Mouse (Mus musculus) kidney, adult 8-10 months (tissue): ENCODE measurements around the gene Nup107.
A peak's percentile ranks its signal among the peaks of the same experiment; 100 is the strongest.

Source experiments
- DNase-seq, 2 experiments: peaks; one replicate each; pipeline ENCODE4 v3.0.0; 2022

Nup107 gene

GRCm38 (mm10) chr10:117801886-117802285, 9.4 kb upstream of the Nup107 start:
- no peak for DNase-seq

GRCm38 (mm10) chr10:117799806-117800205, 7.3 kb upstream of the Nup107 start:
- no peak for DNase-seq

- peak; percentile 28 to 46 for DNase-seq
These were observed 6.0 kb upstream of the Nup107 start for GRCm38 (mm10) chr10:117798436-117799035.

- no peak for DNase-seq
These were observed 5.2 kb upstream of the Nup107 start for GRCm38 (mm10) chr10:117797684-117798083.

- DNase-seq: no peak
These were observed 4.6 kb upstream of the Nup107 start for GRCm38 (mm10) chr10:117797106-117797505.

- no peak for DNase-seq
These were observed 3.7 kb upstream of the Nup107 start for GRCm38 (mm10) chr10:117796181-117796580.

- DNase-seq: no peak
These were observed 2.7 kb upstream of the Nup107 start for GRCm38 (mm10) chr10:117795206-117795605.

- no peak for DNase-seq
These were observed 1.0 kb upstream of the Nup107 start for GRCm38 (mm10) chr10:117793436-117794030.

GRCm38 (mm10) chr10:117791171-117791470, 1.4 kb downstream of the Nup107 start:
- no peak for DNase-seq

GRCm38 (mm10) chr10:117790421-117791170, 1.9 kb downstream of the Nup107 start:
- DNase-seq: no peak

GRCm38 (mm10) chr10:117790011-117790410, 2.5 kb downstream of the Nup107 start:
- no peak for DNase-seq

- DNase-seq: no peak
These were observed 7.9 kb downstream of the Nup107 start for GRCm38 (mm10) chr10:117784646-117785045.

- DNase-seq: no peak
These were observed 8.6 kb downstream of the Nup107 start for GRCm38 (mm10) chr10:117783786-117784420.

GRCm38 (mm10) chr10:117782491-117783260, 9.8 kb downstream of the Nup107 start:
- DNase-seq: peak; percentile 14 to 26

GRCm38 (mm10) chr10:117782056-117782455, 10.4 kb downstream of the Nup107 start:
- no peak for DNase-seq

- no peak for DNase-seq
These were observed 11.3 kb downstream of the Nup107 start for GRCm38 (mm10) chr10:117781021-117781725.

- DNase-seq: no peak
These were observed 12.1 kb downstream of the Nup107 start for GRCm38 (mm10) chr10:117780306-117780911.

GRCm38 (mm10) chr10:117779581-117780305, 12.8 kb downstream of the Nup107 start:
- no peak for DNase-seq

GRCm38 (mm10) chr10:117778951-117779350, 13.6 kb downstream of the Nup107 start:
- no peak for DNase-seq

GRCm38 (mm10) chr10:117778328-117778910, 14.1 kb downstream of the Nup107 start:
- DNase-seq: no peak
